Mouse (Mus musculus) thymus, postnatal 14 days (tissue): Measurements from ENCODE around the gene Zfp143.
A peak's percentile ranks its signal among the peaks of the same experiment; 100 is the strongest.
"Not testable (repeated sequence)": the region's sequence is repeated elsewhere in the genome, so short reads cannot be mapped to it uniquely, and the experiment has no call there.

Source experiments
- DNase-seq: peaks from one replicate; pipeline ENCODE4 v3.0.0; 2021

Zfp143 gene

DNA sequence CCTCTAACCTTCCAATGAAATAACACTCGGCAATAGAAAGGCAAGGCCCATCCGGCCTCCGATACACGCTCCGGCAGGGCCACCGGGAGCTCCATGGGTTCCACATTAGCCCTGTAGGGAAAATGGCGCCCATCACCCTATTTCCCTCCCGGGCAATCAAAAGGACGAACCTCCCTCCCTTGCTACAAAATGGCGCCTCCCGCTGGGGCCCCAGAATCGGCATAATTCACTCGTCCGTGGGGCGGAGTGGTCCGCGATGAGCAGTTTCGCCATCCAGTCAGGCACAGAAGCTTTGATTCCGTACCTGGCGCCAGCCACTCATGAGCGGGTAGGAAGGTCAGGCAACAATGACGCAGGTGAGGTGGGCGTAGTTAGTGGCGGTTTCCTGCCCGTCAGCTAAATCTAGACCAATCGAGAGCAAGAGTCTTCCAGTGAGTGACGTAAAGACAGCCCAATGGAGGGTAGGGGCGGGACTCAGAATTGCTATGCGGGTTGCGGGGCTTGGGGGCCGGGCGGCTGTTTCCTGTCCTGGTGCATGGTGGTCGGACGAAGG, at the start of gene Zfp143:
Zfp143 (plus strand) TSS at position 19 of the 553 bp plus-strand sequence.
- peak; percentile 100 for DNase-seq

- DNase-seq = no peak
Measured at GRCm38 (mm10) chr7:110011417-110011816, 49.6 kb upstream of the Zfp143 start.

- no peak for DNase-seq
Measured at GRCm38 (mm10) chr7:110014272-110014671, 46.7 kb upstream of the Zfp143 start.

DNA sequence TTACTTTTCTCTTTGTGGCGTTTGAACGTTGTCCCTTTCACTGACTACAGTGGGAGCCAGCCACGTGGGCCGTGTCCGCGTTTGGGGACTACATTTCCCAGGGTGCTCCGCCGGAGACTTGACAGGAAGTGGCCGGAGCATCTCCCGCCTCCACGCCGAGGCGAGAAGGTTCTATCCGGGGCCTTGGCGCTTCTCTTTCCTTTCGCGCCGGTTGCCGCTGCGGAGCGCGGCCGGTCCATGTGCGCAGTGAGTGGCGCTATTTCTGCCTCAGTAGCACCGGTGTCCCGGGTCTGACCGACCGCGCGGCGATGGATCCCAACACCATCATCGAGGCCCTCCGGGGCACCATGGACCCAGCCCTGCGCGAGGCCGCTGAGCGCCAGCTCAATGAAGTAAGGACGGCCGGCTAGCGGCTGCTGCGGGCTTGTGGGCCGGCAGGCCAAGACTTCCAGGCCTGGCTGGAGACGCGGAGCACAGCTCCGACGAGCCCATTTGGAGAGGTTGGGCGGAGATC, 42.8 kb upstream of the Zfp143 start, which contains the start of gene Ipo7:
Ipo7 (plus strand) TSS at position 158 of the 514 bp plus-strand sequence.
- peak; percentile 93 for DNase-seq

DNA sequence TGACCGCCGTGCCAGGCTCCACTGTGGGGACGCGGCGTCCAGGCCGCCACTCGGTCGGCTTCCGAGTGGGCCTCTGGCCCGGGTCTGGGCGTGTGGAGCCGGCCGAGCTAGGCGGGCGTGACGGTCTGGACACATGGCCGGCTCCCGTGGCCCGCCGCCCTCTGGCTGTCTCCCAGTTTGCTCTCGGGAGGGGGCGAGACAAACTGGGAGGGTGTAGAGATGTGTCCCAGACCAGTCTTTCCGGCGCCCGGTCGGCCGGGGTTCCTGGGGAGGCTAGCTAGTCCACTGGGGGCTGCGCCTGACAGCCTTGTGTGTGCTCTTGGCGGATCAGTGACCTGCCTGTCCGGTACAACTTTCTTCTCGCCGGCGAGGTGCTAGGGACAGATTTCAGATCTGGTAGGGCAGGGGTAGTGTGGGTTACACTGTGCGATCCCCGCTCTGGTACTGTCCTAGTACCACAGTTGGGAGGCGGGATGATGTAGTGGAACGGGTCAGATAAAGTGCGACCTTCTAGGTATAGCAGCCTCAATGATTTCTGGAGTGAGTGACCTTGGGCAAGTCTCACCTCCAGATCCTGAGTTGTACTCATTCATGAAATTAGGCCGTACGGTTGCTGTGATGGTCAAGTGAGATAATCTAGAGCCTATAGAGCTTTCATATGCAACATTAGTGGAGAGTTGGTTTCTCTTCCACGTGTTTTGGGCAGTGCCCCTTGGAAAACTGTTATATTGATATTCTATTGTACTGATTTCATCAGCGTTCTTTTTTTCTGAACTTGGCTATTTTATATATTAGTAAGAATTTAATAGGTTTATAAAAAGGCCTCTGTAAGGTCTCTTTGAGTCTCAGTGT, 42.2 kb upstream of the Zfp143 start:
- DNase-seq = peak; percentile 53

DNA sequence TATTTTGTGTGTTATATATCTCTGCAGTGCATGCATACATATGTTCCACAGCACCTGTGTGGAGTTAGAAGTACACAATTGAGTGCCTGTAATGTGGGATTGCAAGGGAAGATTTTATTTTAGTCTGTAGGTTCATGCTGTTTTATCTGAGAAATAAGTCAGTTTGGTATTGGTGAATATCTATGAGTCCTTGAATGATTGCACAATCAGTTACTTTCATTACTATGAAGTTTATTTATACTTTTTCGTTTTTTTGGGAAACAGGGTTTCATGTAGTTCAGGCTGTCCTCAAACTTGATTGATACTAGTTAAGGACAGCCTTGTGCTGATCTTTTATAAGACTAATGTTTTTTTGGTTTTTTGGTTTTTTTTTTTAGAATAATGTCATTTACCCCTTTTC, 37.5 kb upstream of the Zfp143 start:
- DNase-seq = no peak

DNA sequence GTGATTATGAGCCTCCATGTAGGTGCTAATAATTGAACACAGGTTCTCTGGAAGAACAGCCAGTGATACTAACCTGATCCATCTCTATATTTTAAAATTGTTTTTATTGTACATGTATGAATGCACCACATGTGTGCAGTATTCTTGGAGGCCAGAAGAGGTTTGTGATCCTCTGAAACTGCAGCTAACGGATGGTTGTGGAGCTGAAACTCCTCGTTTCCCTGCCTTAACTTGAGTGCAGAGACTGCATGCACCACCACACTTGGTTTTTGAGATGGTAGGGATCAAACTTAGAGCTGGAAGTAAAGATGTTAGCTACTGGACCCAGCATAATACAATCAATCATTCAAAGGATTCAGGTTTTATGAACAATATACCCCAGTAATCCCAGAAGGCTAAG, 34.4 kb upstream of the Zfp143 start:
- DNase-seq = no peak

- no peak for DNase-seq
Measured at GRCm38 (mm10) chr7:110028826-110029225, 32.2 kb upstream of the Zfp143 start.

GRCm38 (mm10) chr7:110030342-110030741, 30.7 kb upstream of the Zfp143 start:
- DNase-seq = no peak

GRCm38 (mm10) chr7:110057723-110058122, 3.3 kb upstream of the Zfp143 start:
- not testable (repeated sequence) for DNase-seq

- peak; percentile 18 for DNase-seq
Measured at GRCm38 (mm10) chr7:110059092-110059785, 1.8 kb upstream of the Zfp143 start.

- no peak for DNase-seq
Measured at GRCm38 (mm10) chr7:110060106-110060668, 830 bp upstream of the Zfp143 start.

DNA sequence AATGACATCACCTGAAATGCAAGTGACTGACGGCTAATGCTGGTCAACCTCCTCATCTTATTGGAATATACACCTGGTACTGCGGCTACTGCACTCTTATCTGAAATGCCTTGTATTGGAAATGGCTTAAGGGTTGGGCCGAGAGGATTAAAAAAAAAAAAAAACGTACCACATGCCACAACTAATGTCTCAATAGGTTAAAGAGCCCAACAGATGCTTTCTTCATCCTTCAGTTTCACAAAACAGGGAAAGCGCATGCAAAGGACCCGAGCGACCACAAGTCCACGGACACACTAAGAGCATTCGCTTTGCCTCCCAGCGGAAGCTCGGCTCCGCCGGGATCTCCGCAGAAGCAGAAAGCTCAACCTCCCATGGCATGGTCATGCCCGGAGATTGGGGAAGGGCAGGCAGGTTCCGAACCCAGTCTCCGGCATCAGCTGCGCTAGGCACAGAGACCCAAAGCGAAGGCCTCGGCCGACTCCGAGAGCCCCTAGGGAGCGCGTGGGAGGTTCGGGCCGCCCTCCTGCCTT, 283 bp upstream of the Zfp143 start:
- DNase-seq = peak; percentile 14

DNA sequence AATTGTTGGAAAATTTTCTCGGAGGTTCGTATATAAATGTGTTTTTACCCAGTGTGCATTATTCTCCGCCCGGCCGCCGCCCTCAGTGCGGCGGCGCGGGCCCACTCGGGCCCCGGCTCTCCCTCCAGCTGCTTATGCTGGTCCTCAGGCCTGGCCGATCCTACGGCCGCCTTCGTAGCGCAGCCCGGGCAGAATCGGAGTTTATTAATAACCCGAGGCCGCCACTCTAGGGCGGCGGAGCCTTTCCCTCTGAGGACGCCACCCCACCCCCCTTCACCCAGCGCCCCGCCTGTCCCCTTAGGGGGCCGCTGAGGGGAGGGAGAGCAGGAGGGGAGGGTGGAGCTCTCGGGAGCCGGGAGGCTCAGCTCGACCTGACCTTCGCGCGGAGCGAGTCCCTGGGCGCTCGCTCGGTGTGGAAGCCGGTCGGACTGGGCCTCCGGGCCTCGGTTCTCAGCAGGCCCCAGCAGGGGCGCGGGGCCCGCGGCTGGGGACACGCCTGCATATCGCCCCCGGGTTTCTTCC, 796 bp downstream of the Zfp143 start:
- peak; percentile 90 for DNase-seq

GRCm38 (mm10) chr7:110063731-110064130, 2.7 kb downstream of the Zfp143 start:
- DNase-seq = no peak

- DNase-seq = no peak
Measured at GRCm38 (mm10) chr7:110069070-110069469, 8.1 kb downstream of the Zfp143 start.

- no peak for DNase-seq
Measured at GRCm38 (mm10) chr7:110078168-110078567, 17.2 kb downstream of the Zfp143 start.

GRCm38 (mm10) chr7:110083386-110084165, 22.6 kb downstream of the Zfp143 start:
- peak; percentile 66 for DNase-seq

- no peak for DNase-seq
Measured at GRCm38 (mm10) chr7:110085217-110085616, 24.2 kb downstream of the Zfp143 start.

- no peak for DNase-seq
Measured at GRCm38 (mm10) chr7:110087914-110088313, 26.9 kb downstream of the Zfp143 start.

- DNase-seq = no peak
Measured at GRCm38 (mm10) chr7:110091670-110092069, 30.7 kb downstream of the Zfp143 start.

GRCm38 (mm10) chr7:110096332-110096731, 35.3 kb downstream of the Zfp143 start:
- DNase-seq = no peak
